Mouse (Mus musculus) cerebellum, adult 2 months (tissue): ENCODE measurements around the gene Fcnb. TPM values are rescaled to one million over a fixed set of nuclear protein-coding genes. Genes with fewer than 3 reads are reported as not detected.
A peak's percentile ranks its signal among the peaks of the same experiment; 100 is the strongest.

Source experiments
- DNase-seq, 2 experiments: peaks; one replicate each; pipeline ENCODE4 v3.0.0; 2021
- H3K27ac ChIP-seq: fragments of 200-500 bp; 2 replicates; pipeline ENCODE4 v1.5.1; 2012; ENCODE audit warnings: low read length, control low read depth, inconsistent platforms; ENCODE audit not compliant: insufficient read depth
- H3K27me3 ChIP-seq: fragments of 200-500 bp; 2 replicates; pipeline ENCODE4 v1.6.1; 2012; ENCODE audit warnings: inconsistent platforms, mild to moderate bottlenecking, low read length, moderate library complexity; ENCODE audit not compliant: control insufficient read depth, insufficient read depth
- H3K4me1 ChIP-seq: fragments of 200-500 bp; 2 replicates; pipeline ENCODE4 v1.6.1; 2011; ENCODE audit warnings: low read length; ENCODE audit not compliant: control insufficient read depth, insufficient read depth
- H3K4me3 ChIP-seq: fragments of 200-500 bp; replicated peaks from 2 replicates; pipeline ENCODE3; 2011; ENCODE audit warnings: mild to moderate bottlenecking, low read depth, low read length, control low read depth; ENCODE audit not compliant: insufficient read depth
- CTCF ChIP-seq: fragments of 200-500 bp; IDR thresholded peaks from 2 replicates; pipeline ENCODE4 v1.5.1; 2011; ENCODE audit warnings: low read depth, mild to moderate bottlenecking, control low read depth, low read length, moderate library complexity, borderline replicate concordance; ENCODE audit not compliant: insufficient read depth
- POLR2A ChIP-seq: fragments of 200-500 bp; IDR thresholded peaks from 2 replicates; pipeline ENCODE4 v1.6.1; 2011; ENCODE audit warnings: low read length, control low read depth, borderline replicate concordance; ENCODE audit not compliant: insufficient read depth
- WGBS: fragments of 180-500 bp; shearing (Covaris S2); methylation state at CpG from one replicate; pipeline ENCODE4 v1.1.7; 2018; 5-methylcytosine and 5-hydroxymethylcytosine counted together
- polyA plus RNA-seq: library from polyadenylated mRNA; depleted of rRNA; stranded (reverse); fragments of >200 nt; gene quantifications from 2 replicates; pipeline ENCODE4 v1.2.3, GENCODE M21; 2012

The Fcnb gene
- polyA plus RNA-seq, 1 experiment = not detected

GRCm38 (mm10) chr2:28067821-28068536 is 16.7 kb downstream of the Fcnb start:
- H3K27me3 ChIP-seq = no peaks in the 10 kb centered on the region
- H3K4me3 ChIP-seq = no peak overlapping the region
- 77% methylated on average over 2 of the region's 2 CpGs for WGBS
- TF ChIP-seq CTCF = no peak
- TF ChIP-seq POLR2A = no peak
- H3K4me1 ChIP-seq = peaks cover 27% of the 10 kb centered on the region
- no peak overlapping the region for H3K27ac ChIP-seq
- peak; percentile 13 to 26 for DNase-seq

DNA sequence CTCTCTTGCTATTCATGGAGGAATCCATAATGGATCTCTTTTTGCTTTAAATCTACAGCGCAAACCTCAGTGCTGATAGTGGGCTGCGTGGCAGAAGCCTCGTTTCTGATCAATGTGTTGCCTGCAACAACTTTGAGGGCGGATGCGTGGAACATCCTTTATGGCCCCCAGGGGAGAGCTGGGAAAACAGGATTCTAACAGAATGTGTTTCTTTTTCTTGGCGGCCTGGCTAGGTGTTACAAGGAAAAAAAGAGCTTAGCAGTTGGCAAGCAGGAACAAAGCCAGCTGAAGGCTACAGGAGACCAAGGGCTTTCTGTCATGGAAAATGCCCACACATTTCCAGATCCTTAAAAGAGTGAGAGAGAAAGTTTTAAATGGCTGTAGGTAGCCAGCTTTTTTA is 17.5 kb downstream of the Fcnb start:
- Histone ChIP-seq H3K27ac (no peak overlapping the region), H3K4me3 (no peak overlapping the region), H3K27me3 (no peaks in the 10 kb centered on the region), H3K4me1 (peaks cover 27% of the 10 kb centered on the region)
- TF ChIP-seq POLR2A = no peak
- WGBS = 17% methylated on average over 6 of the region's 6 CpGs
- peak; percentile 55 to 65 for DNase-seq

DNA sequence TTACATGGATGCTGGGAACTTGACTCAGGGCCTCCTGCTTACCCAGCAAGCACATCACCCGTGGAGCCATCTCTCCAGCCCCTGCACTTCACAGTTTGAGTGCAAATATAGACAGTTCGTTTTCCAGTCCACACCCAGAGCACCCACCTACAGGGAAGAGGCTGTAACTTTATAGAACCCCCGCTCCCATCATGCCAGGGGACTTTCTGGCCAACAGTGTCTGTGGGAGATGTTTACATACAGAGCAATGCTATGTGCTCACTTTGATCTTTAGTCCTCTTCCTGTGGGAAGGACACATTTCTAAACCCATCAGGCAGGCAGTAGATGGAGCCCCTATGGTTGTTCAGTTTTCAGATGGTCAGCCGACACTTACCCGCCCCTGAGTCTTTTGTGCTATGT is 18.0 kb downstream of the Fcnb start:
- no peak overlapping the region for H3K4me3 ChIP-seq
- TF ChIP-seq POLR2A (no peak), CTCF (no peak)
- 47% methylated on average over 5 of the region's 5 CpGs for WGBS
- no peak for DNase-seq
- H3K27ac ChIP-seq = no peak overlapping the region
- H3K27me3 ChIP-seq = no peaks in the 10 kb centered on the region
- peaks cover 27% of the 10 kb centered on the region for H3K4me1 ChIP-seq

GRCm38 (mm10) chr2:28065081-28065651 is 19.5 kb downstream of the Fcnb start:
- no peak overlapping the region for H3K4me3 ChIP-seq
- no peak for DNase-seq
- TF ChIP-seq POLR2A (no peak), CTCF (no peak)
- 93% methylated on average over 5 of the region's 5 CpGs for WGBS
- H3K27me3 ChIP-seq = no peaks in the 10 kb centered on the region
- peaks cover 27% of the 10 kb centered on the region for H3K4me1 ChIP-seq
- no peak overlapping the region for H3K27ac ChIP-seq

- Histone ChIP-seq H3K4me3 (no peak overlapping the region), H3K4me1 (peaks cover 27% of the 10 kb centered on the region), H3K27me3 (no peaks in the 10 kb centered on the region), H3K27ac (no peak overlapping the region)
- no peak for DNase-seq
- TF ChIP-seq CTCF (no peak), POLR2A (no peak)
- WGBS = 84% methylated on average over 7 of the region's 7 CpGs
Observed at GRCm38 (mm10) chr2:28064339-28065080, 20.2 kb downstream of the Fcnb start.

DNA sequence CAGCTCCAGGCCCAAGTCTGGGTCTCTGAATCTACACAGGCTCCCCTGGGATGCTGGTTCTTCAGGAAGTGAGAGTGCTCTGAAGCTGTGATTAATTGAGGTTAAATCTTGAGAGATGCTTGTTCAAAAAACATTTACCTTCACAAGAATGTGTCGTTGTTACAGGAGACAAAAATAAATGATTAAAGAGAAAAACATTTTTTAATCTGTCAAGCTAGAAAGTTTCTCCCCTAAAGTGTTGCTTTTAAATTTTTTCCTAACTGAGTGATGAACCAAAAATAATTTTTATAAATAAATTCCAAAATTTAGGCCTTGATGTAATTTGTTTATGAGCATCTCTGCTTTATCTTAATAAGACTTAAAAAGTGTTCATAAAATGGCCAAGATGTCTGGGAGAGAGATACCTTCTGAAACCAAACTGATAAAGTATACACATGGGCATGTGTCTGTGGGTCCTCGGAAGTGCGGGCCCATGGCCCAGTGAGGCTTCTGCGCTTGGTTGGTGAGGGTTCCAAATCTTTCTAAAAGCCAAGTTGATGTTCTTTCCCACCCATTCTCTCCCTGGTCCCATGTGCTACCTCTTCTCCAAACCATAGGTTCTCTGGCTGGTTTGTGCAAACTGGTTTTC is 20.9 kb downstream of the Fcnb start:
- no peak overlapping the region for H3K27ac ChIP-seq
- no peak for DNase-seq
- no peak for TF ChIP-seq POLR2A
- no peak for TF ChIP-seq CTCF
- H3K4me3 ChIP-seq = no peak overlapping the region
- H3K4me1 ChIP-seq = peaks cover 23% of the 10 kb centered on the region
- H3K27me3 ChIP-seq = no peaks in the 10 kb centered on the region
- WGBS = 95% methylated on average over 4 of the region's 4 CpGs

DNA sequence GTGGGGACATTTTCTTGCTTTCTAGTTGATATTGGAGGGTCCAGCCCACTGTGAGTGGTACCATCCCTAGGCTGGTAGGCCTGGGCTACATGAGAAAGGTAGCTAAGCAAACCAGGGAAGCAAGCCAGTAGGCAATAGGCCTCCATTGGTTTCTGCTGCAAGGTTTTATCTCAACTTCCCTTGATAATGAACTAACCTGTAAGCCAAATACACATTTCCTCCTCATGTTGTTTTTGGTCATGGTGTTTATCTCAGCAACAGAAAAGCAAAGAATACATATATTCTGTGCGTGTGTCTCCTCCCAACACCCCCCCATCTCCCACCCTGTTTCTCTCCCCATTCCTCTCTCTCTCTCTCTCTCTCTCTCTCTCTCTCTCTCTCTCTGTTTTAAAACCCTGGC is 24.8 kb downstream of the Fcnb start:
- WGBS = 88% methylated on average over 1 of the region's 1 CpGs
- Histone ChIP-seq H3K27me3 (no peaks in the 10 kb centered on the region), H3K4me3 (no peak overlapping the region), H3K4me1 (no peaks in the 10 kb centered on the region), H3K27ac (no peak overlapping the region)
- TF ChIP-seq POLR2A = no peak
- TF ChIP-seq CTCF = no peak
- DNase-seq = no peak

DNA sequence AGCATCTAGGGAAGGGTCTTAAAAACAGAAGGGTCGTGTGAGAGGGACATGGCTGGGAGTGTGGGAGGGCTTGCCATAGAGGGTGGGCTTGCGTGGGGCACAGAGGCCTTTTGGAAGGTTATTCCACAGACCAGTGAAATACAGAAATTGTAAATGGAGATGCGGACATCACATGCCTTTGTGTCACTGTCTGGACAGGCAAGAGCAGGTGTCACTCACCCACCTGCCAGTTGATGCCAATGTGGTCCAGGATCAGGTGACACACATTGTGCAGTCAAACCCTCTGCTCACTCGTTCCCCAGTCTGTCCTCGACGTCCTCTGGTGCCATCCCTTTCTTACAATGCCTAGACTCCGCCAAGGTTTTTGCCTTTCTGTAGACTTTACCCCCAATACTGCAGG is 37.6 kb downstream of the Fcnb start:
- Histone ChIP-seq H3K4me3 (no peak overlapping the region), H3K4me1 (no peaks in the 10 kb centered on the region), H3K27ac (no peak overlapping the region), H3K27me3 (no peaks in the 10 kb centered on the region)
- TF ChIP-seq CTCF = no peak
- 73% methylated on average over 7 of the region's 7 CpGs for WGBS
- no peak for DNase-seq
